Mouse (Mus musculus) lung, embryonic 15.5 days (tissue): Measurements from ENCODE around the gene Cyth1. TPM values are rescaled to one million over a fixed set of nuclear protein-coding genes. Genes with fewer than 3 reads are reported as not detected.

Experiments
- ATAC-seq: fragments of 200-750 bp; cut with Nextera tagmentation; 2 replicates; pipeline ENCODE4 v1.8.0; 2017; ENCODE audit warnings: moderate number of reproducible peaks, borderline replicate concordance; ENCODE audit not compliant: low FRiP score, low TSS enrichment; ENCODE audit errors: extremely low read depth
- H3K27ac ChIP-seq: fragments of 300-500 bp; sonication (generic); 2 replicates; pipeline ENCODE4 v1.5.1; 2015; ENCODE audit warnings: moderate library complexity, mild to moderate bottlenecking, inconsistent platforms
- H3K27me3 ChIP-seq: fragments of 300-500 bp; sonication (generic); 2 replicates; pipeline ENCODE4 v1.6.1; 2015; ENCODE audit warnings: inconsistent platforms
- H3K36me3 ChIP-seq: fragments of 300-500 bp; sonication (generic); 2 replicates; pipeline ENCODE4 v1.6.1; 2015; ENCODE audit warnings: inconsistent platforms
- H3K4me1 ChIP-seq: fragments of 300-500 bp; sonication (generic); 2 replicates; pipeline ENCODE4 v1.6.1; 2015; ENCODE audit warnings: inconsistent platforms
- H3K4me2 ChIP-seq: fragments of 300-500 bp; sonication (generic); 2 replicates; pipeline ENCODE4 v1.6.1; 2015; ENCODE audit warnings: inconsistent platforms, mild to moderate bottlenecking, moderate library complexity
- H3K4me3 ChIP-seq: fragments of 300-500 bp; sonication (generic); 2 replicates; pipeline ENCODE4 v1.5.1; 2015; ENCODE audit warnings: mild to moderate bottlenecking, inconsistent platforms
- H3K9ac ChIP-seq: fragments of 300-500 bp; sonication (generic); 2 replicates; pipeline ENCODE4 v1.6.1; 2015; ENCODE audit warnings: inconsistent platforms
- H3K9me3 ChIP-seq: fragments of 300-500 bp; sonication (generic); 2 replicates; pipeline ENCODE4 v1.6.1; 2016; ENCODE audit warnings: inconsistent platforms
- WGBS: fragments of 180-500 bp; shearing (Covaris S2); methylation state at CpG from one replicate; pipeline ENCODE4 v1.1.7; 2015; 5-methylcytosine and 5-hydroxymethylcytosine counted together
- polyA plus RNA-seq: library from polyadenylated mRNA; unstranded; fragments of >200 nt; fragmentation: Nextera tagmentation; extraction: Ambion mirVana; gene quantifications from 2 replicates; pipeline ENCODE4 v1.2.1, GENCODE M21; 2015

The Cyth1 gene
- polyA plus RNA-seq, 1 experiment from 2014 or later: 17.7 TPM

DNA sequence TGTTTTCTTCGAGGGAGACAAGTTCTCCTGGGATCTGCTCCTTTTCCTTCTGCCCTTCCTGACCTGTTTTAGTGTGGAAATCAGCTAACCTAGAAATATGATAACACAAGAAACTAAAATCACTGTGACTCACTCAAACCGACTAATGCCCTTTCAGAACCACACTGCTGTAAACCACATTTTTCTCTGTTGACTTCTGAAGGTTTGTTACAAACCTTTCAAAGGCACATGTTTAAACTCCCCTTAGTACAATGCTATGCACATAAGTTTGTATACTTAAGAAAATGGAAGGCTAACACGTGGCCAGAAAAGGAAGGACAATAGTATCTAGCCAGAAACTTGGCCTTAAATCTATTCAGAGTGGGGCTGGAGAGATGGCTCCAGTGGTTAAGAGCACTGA is 14.5 kb downstream of the Cyth1 start:
- no peak overlapping the region for H3K27ac ChIP-seq
- H3K4me2 ChIP-seq: no peak overlapping the region
- WGBS: 58% methylated on average over 3 of the region's 3 CpGs
- no peak overlapping the region for H3K4me3 ChIP-seq
- ATAC-seq: no peak
- no peaks in the 10 kb centered on the region for H3K9me3 ChIP-seq
- no peak overlapping the region for H3K9ac ChIP-seq
- H3K4me1 ChIP-seq: peaks cover 36% of the 10 kb centered on the region
- no peaks in the 10 kb centered on the region for H3K36me3 ChIP-seq
- H3K27me3 ChIP-seq: no peaks in the 10 kb centered on the region

DNA sequence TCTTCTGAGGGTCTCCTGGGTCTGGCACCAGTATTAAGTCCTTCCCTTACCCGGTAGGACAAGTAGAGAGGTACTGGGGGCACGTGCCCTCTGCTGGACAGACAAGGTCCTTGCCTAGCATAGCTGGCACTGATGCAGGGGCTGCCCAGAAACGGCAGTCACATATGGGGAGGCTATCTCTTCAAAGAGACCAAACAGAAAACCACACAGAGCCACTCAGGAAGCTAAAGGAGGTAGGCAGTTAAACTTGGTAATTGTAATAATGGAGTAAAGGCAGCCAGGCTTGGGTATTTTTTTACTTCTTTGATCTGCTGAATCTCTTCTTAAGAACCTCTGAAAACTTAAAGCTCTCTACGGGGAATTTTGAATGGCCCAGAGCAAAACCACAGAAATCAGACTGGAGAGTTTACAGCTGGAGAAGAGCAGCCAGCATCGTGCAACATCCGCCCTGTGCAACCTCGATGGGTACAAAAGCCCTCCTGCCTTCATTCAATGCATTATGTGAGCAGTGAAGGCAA is 16.0 kb downstream of the Cyth1 start:
- no peak for ATAC-seq
- H3K36me3 ChIP-seq: no peaks in the 10 kb centered on the region
- H3K27me3 ChIP-seq: no peaks in the 10 kb centered on the region
- H3K4me3 ChIP-seq: no peak overlapping the region
- 42% methylated on average over 7 of the region's 7 CpGs for WGBS
- no peaks in the 10 kb centered on the region for H3K9me3 ChIP-seq
- H3K27ac ChIP-seq: no peak overlapping the region
- no peak overlapping the region for H3K4me2 ChIP-seq
- H3K9ac ChIP-seq: no peak overlapping the region
- peaks cover 24% of the 10 kb centered on the region for H3K4me1 ChIP-seq

DNA sequence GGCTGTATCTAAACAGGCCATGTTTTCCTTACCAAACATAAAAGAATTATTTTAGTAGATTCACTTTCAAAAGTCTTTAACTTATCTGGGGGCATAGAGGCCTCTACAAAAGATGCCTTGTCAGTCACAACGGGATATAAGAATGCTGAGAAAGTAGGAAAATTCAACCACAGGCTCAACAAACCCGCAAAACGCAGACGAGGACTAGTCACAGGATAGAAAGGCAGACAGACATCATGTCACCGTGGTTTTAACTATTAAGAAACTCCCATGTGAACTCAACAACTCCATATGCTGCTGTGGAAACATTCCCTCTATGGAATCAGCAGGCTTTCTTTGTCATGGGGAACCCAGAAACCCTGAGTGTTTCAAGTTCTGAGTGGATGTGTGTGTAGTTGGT is 18.5 kb downstream of the Cyth1 start:
- Histone ChIP-seq H3K4me3 (no peak overlapping the region), H3K4me1 (peaks cover 15% of the 10 kb centered on the region), H3K27me3 (no peaks in the 10 kb centered on the region), H3K27ac (no peak overlapping the region), H3K9me3 (no peaks in the 10 kb centered on the region), H3K9ac (no peak overlapping the region), H3K36me3 (no peaks in the 10 kb centered on the region), H3K4me2 (no peak overlapping the region)
- no peak for ATAC-seq
- WGBS: 82% methylated on average over 5 of the region's 5 CpGs

DNA sequence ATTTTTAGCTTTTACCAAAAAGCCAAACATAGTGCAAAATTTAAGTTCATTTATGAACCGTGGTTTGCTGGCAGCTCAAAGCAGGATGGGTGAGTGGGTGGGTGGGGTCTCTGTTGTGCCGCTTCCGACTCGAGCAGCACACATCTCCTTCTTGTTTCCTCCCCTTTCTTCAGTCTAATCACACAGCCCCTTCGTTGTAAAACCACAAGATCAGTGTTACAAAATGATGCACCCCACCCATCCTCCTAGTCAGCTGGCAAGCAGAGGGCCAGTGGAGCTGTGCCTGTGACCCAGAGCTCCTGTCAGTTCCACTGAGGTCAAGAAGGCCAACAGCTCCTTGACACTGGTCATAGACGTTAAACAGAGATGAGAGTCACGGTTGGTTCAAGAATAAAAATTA is 20.7 kb downstream of the Cyth1 start:
- Histone ChIP-seq H3K27ac (no peak overlapping the region), H3K4me2 (no peak overlapping the region), H3K9me3 (no peaks in the 10 kb centered on the region), H3K4me3 (no peak overlapping the region), H3K27me3 (no peaks in the 10 kb centered on the region), H3K4me1 (peaks cover 8% of the 10 kb centered on the region), H3K36me3 (no peaks in the 10 kb centered on the region), H3K9ac (no peak overlapping the region)
- 59% methylated on average over 7 of the region's 7 CpGs for whole genome bisulfite sequencing
- no peak for ATAC-seq

DNA sequence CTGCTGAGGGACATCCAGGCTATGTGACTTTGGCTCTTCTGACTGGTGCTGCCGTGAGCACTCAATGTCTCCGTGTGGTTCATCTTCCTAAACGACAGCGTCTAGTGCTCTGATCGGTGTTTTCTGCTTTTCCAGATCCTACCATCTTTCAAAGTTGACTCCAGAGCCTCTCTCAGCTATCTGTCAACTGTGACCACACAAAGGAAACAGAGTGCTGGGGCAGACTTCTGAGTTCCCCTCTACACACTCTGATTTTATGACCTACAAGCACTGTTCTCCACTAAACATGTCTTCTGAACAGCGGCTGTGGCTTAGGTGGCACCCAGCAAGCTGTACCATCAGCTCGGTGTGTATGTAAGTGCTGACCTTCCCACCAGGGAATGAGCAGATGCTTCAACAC is 21.5 kb downstream of the Cyth1 start:
- no peak overlapping the region for H3K9ac ChIP-seq
- H3K36me3 ChIP-seq: no peaks in the 10 kb centered on the region
- no peak for ATAC-seq
- H3K4me2 ChIP-seq: no peak overlapping the region
- no peaks in the 10 kb centered on the region for H3K27me3 ChIP-seq
- H3K4me3 ChIP-seq: no peak overlapping the region
- WGBS: 80% methylated on average over 7 of the region's 7 CpGs
- no peak overlapping the region for H3K27ac ChIP-seq
- H3K4me1 ChIP-seq: peaks cover under 1% of the 10 kb centered on the region; the same call in 1 of the 2 replicates
- H3K9me3 ChIP-seq: no peaks in the 10 kb centered on the region

DNA sequence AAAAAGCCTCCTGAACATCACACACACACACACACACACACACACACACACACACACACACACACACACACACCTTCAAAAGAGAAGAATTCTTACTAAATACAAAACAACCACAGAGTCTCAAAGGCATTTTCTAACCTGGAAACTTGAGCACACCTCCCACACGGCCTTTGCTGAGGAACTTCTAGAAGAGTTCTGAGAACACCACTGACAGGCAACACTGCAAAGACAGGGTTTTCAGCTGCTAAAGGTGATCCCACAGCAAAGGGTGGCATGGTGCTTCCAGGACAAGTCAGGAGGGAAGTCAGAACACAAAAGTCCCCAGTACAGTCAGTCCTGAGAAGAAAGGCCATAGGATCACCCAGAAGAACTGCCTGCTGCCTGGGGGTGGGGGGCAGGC is 22.5 kb downstream of the Cyth1 start:
- H3K9me3 ChIP-seq: no peaks in the 10 kb centered on the region

DNA sequence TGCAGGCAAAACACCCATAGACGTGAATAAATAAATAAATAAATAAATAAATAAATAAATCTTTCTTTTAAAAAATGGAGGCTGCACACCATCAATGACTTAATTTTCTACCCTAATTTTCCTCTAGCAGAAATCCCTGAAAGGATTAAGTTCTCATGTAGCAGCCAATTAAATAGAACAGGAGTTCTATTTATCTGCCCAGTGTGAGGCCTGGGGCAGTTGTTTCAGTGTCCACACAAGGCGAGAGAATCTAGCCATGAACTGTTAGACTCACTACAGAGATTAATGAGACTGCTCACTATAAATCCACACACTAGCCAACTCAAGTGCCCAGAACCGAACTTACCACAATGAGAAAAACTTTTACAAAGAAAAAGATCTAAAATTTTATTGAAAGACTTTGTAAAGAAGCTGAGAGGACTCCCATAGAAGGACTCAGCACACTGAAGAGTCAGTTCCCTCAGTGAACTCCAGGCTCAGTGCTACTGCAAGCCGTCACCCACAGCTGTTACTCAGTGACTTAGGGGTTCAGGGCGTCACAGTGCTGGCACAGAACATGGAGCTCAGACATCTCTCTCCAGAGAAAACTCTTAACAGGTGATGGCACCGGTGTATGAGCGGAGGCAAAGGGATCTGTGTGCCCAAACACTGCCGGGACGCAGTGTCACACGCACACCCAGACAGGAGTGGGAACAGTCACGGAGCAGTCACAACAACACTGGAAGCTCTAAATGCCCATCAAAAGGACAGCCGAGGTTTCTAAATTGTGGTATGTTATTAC is 23.1 kb downstream of the Cyth1 start:
- no peak overlapping the region for H3K4me3 ChIP-seq
- no peaks in the 10 kb centered on the region for H3K27me3 ChIP-seq
- H3K9me3 ChIP-seq: no peaks in the 10 kb centered on the region
- no peak overlapping the region for H3K27ac ChIP-seq
- no peak overlapping the region for H3K4me2 ChIP-seq
- peaks cover 2% of the 10 kb centered on the region; the same call in 1 of the 2 replicates for H3K4me1 ChIP-seq
- no peak for ATAC-seq
- no peaks in the 10 kb centered on the region for H3K36me3 ChIP-seq
- no peak overlapping the region for H3K9ac ChIP-seq
- 78% methylated on average over 12 of the region's 12 CpGs for WGBS

More for the DNA sequence above, 22.5 kb downstream of the Cyth1 start:
- H3K9ac ChIP-seq: no peak overlapping the region
- no peak overlapping the region for H3K4me3 ChIP-seq
- no peaks in the 10 kb centered on the region; the same call in 1 of the 2 replicates for H3K4me1 ChIP-seq
- WGBS: 52% methylated on average over 1 of the region's 1 CpGs
- ATAC-seq: no peak
- no peak overlapping the region for H3K4me2 ChIP-seq
- no peaks in the 10 kb centered on the region for H3K27me3 ChIP-seq
- H3K27ac ChIP-seq: no peak overlapping the region
- H3K36me3 ChIP-seq: no peaks in the 10 kb centered on the region

DNA sequence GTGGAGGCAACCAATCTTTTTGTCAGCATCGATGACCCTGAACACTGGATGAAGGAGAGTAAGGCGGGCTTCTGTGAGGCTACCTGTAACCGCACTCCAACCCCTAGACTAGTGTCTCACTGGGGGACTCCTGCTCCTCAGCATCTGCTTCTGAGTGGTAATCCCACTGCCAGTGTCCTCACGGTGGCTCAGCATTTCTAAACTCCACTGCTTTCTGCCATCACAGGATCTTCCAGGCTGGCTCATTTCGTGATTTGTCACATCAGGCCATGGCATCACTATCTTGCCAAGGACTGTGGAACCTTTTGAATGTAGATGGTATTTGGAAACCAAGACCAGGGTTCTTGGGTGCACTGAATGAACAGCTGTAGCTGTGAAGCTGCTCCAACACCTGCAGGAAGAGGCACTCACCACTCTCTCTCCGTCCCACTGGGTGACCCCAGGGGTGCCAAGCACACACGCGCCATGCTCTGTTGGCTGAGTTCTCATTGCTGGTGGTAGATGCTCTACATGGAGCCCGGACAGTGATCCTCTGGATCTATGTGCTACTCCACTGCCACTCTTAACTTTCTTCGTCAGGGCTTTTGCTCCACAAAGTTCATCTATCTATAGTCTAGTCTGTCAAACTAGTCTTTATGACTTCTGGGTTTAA is 24.9 kb downstream of the Cyth1 start:
- Histone ChIP-seq H3K9me3 (no peaks in the 10 kb centered on the region), H3K27me3 (no peaks in the 10 kb centered on the region), H3K36me3 (no peaks in the 10 kb centered on the region), H3K9ac (no peak overlapping the region), H3K4me3 (no peak overlapping the region), H3K27ac (no peak overlapping the region), H3K4me2 (no peak overlapping the region), H3K4me1 (peaks cover 2% of the 10 kb centered on the region; the same call in 1 of the 2 replicates)
- 71% methylated on average over 10 of the region's 10 CpGs for WGBS
- ATAC-seq: no peak

DNA sequence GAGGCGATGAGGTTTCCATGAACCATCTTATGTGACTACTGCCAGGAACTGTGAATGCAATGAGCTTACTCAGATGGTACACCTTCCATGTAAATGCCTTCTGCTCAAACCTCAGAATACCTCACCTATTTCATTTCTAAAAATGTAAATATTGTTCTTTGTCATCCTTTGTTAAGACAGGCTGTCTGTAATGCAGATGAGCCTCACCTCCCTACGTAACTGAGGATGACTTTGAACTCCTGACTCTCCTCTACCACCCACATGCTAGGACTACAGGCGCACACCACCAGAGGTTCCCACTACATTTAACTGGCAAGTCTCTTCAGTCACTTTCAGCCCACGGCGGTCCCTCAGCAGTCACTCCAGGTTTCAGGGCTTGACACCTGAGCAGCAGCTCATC is 25.5 kb downstream of the Cyth1 start:
- no peak overlapping the region for H3K27ac ChIP-seq
- 72% methylated on average over 5 of the region's 5 CpGs for WGBS
- H3K4me2 ChIP-seq: no peak overlapping the region
- H3K36me3 ChIP-seq: no peaks in the 10 kb centered on the region
- no peak overlapping the region for H3K9ac ChIP-seq
- H3K4me1 ChIP-seq: peaks cover 2% of the 10 kb centered on the region; the same call in 1 of the 2 replicates
- ATAC-seq: no peak
- no peaks in the 10 kb centered on the region for H3K27me3 ChIP-seq
- no peaks in the 10 kb centered on the region for H3K9me3 ChIP-seq
- no peak overlapping the region for H3K4me3 ChIP-seq

DNA sequence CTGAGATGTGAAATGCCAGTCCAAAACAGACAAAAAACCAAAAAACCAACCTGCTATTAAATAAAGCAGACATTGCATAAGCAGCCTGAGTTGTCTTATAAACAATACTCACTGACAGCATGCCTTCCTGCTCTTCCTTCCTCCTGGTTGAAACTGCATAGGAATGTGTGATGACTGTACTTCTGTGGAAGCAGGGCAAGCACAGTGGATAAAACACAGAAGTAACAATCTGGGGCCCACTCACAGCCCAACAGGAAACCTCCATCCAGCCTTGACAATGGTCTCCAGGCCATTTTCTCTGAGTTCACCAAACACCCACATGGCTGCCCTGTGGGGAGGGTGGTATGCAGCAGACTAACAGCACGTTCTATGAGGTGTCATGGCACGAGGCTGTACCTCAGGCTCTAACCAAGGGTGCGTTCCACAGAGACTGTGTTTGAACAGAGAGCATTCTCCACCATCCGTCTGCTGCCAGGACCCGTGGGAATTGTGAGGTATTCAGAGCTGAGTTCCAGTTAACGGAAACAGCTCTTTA is 26.0 kb downstream of the Cyth1 start:
- Histone ChIP-seq H3K36me3 (no peaks in the 10 kb centered on the region), H3K27me3 (no peaks in the 10 kb centered on the region), H3K9ac (no peak overlapping the region), H3K4me2 (no peak overlapping the region), H3K9me3 (no peaks in the 10 kb centered on the region), H3K4me3 (no peak overlapping the region), H3K4me1 (peaks cover 2% of the 10 kb centered on the region; the same call in 1 of the 2 replicates), H3K27ac (no peak overlapping the region)
- 44% methylated on average over 6 of the region's 6 CpGs for WGBS
- ATAC-seq: no peak

DNA sequence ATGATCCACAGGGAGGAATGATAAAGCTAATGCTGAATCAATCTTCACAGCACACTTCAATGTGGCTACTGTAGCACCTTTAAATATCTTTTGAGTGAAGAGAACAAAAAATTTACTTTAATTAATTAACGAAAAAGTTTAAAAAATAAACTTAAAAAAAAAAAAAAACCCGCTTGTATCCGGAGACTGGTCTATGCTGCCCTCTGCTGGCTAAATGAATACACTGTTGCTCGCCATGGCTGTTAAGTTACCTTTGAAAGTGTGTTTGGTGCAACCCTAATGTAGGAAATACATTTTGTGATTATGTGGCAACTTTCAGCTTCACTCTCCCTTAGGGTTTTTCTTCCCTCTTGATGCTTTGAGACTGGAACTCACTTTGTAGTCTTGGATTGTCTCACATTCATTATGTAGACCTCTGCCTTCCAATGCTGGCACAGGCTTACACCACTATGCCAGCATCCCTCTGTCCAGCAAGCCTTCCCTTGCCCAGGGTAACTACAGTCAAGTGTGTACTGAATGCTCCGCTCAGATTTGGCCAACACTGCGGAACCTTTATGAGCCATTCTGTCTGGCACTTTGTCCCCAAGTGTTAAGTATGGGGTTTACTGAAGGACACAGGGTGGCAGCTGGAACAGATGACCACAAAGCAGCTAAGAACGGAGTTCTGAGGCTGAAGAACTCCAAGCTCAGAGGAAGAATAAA is 27.7 kb downstream of the Cyth1 start:
- 20% methylated on average over 7 of the region's 7 CpGs for WGBS
- Histone ChIP-seq H3K9me3 (no peaks in the 10 kb centered on the region), H3K27ac (no peak overlapping the region), H3K9ac (no peak overlapping the region), H3K4me1 (peaks cover 2% of the 10 kb centered on the region; the same call in 1 of the 2 replicates), H3K36me3 (no peaks in the 10 kb centered on the region), H3K4me3 (no peak overlapping the region), H3K27me3 (no peaks in the 10 kb centered on the region), H3K4me2 (no peak overlapping the region)
- no peak for ATAC-seq
